Comparison of ENCODE assay signal across 24 mouse cellular contexts in the genomic region with DNA sequence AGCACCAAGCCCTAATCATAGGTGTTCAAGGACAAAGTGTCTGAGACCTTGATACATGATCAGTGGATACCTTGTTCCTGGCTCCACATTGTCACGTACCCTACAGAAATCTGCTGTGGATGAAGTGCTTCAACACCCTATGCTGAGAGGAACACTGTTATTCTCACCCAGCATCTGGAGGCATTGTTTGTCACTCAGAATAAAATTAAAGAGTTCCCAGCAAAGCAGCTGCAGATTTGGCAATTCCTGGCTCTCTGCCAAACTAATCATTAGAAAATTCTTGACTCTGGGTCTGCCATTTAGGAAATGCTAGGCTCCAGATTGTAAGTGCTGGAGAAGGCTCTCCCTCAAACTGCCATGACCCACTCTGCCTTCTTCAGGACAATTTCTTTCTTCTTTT. TPM values are rescaled to one million over a fixed set of nuclear protein-coding genes. Genes with fewer than 3 reads are reported as not detected.
DNase-seq lines count a peak whose midpoint lies in the region; ATAC-seq and TF ChIP-seq lines count a peak whose summit lies in the region.
"Had no signal": no experiment of that assay in that cellular context is flagged by ENCODE, and none has a peak within 500 bp of the region (broad histone marks: within the 10 kb centered on the region; RNA-seq: fewer than 3 reads in every experiment).

No protein-coding gene starts in this region.

- no peaks in the 10 kb centered on the region for H3K4me1 ChIP-seq in hindbrain, postnatal 0 days (ENCODE audit: insufficient read depth, low read length)
- H3K4me1 ChIP-seq in hindbrain, embryonic 12.5 days = no peaks in the 10 kb centered on the region
- H3K4me1 ChIP-seq: embryonic facial prominence, embryonic 12.5 days; limb, embryonic 15.5 days; stomach, embryonic 15.5 days had no signal

- H3K9me3 ChIP-seq in hindbrain, postnatal 0 days (ENCODE audit: low read length) = no peaks in the 10 kb centered on the region
- no peaks in the 10 kb centered on the region for H3K9me3 ChIP-seq in hindbrain, embryonic 12.5 days (replicated peaks)
- H3K9me3 ChIP-seq: embryonic facial prominence, embryonic 12.5 days; G1E; limb, embryonic 15.5 days; stomach, embryonic 15.5 days had no signal

- no peak overlapping the region for H3K9ac ChIP-seq in hindbrain, postnatal 0 days (replicated peaks; ENCODE audit: low read length)
- no peak overlapping the region for H3K9ac ChIP-seq in hindbrain, embryonic 12.5 days
- H3K9ac ChIP-seq: embryonic facial prominence, embryonic 12.5 days; limb, embryonic 15.5 days; liver, embryonic 14.5 days; stomach, embryonic 15.5 days had no signal

- no peak overlapping the region for H3K4me2 ChIP-seq in hindbrain, postnatal 0 days (ENCODE audit: low read depth, low read length)
- no peak overlapping the region for H3K4me2 ChIP-seq in hindbrain, embryonic 12.5 days (replicated peaks)
- H3K4me2 ChIP-seq: embryonic facial prominence, embryonic 12.5 days; limb, embryonic 15.5 days; midbrain, embryonic 11.5 days; stomach, embryonic 15.5 days had no signal

- H3K27ac ChIP-seq in hindbrain, postnatal 0 days = no peak overlapping the region
- no peak overlapping the region for H3K27ac ChIP-seq in hindbrain, embryonic 12.5 days
- H3K27ac ChIP-seq: embryonic facial prominence, embryonic 12.5 days; gastrocnemius, adult 2 months; limb, embryonic 15.5 days; liver, embryonic 14.5 days; stomach, embryonic 15.5 days had no signal

- ATAC-seq in hindbrain, postnatal 0 days = no peak
- no peak for ATAC-seq in hindbrain, embryonic 12.5 days (ENCODE audit: low FRiP score)

- no peak for TF ChIP-seq CTCF in hindbrain, postnatal 0 days (IDR thresholded peaks at IDR 0.05; ENCODE audit: low read depth)

- H3K27me3 ChIP-seq in hindbrain, postnatal 0 days (ENCODE audit: insufficient read depth, low read length) = no peaks in the 10 kb centered on the region
- H3K27me3 ChIP-seq in hindbrain, embryonic 12.5 days = no peaks in the 10 kb centered on the region
- H3K27me3 ChIP-seq: CH12.LX; embryonic facial prominence, embryonic 12.5 days; limb, embryonic 15.5 days; stomach, embryonic 15.5 days had no signal

- no peaks in the 10 kb centered on the region for H3K36me3 ChIP-seq in hindbrain, postnatal 0 days (ENCODE audit: insufficient read depth, low read length)
- H3K36me3 ChIP-seq in hindbrain, embryonic 12.5 days = no peaks in the 10 kb centered on the region
- H3K36me3 ChIP-seq: embryonic facial prominence, embryonic 12.5 days; G1E; limb, embryonic 15.5 days; stomach, embryonic 15.5 days had no signal

- H3K4me3 ChIP-seq in hindbrain, postnatal 0 days (ENCODE audit: low read length) = no peak overlapping the region
- no peak overlapping the region for H3K4me3 ChIP-seq in hindbrain, embryonic 12.5 days
- H3K4me3 ChIP-seq: embryonic facial prominence, embryonic 12.5 days; gastrocnemius, adult 2 months; limb, embryonic 15.5 days; stomach, embryonic 15.5 days had no signal

- 65% methylated on average over 1 of the region's 1 CpGs for WGBS in hindbrain, postnatal 0 days
- 77% methylated on average over 1 of the region's 1 CpGs for WGBS in hindbrain, embryonic 12.5 days

- DNase-seq in hindbrain, postnatal 0 days (ENCODE audit: low spot score) = peak; percentile 25
- peak; percentile 11 for DNase-seq in NIH3T3 (ENCODE audit: low read depth)
- DNase-seq in brain, adult 2 months (ENCODE audit: low read depth, low spot score) = peak; percentile 17
- DNase-seq in lung, postnatal 10 days = peak; percentile 46
- no peak for DNase-seq in right cerebral cortex, postnatal 4 days
- no peak for DNase-seq in heart, postnatal 4 days
- DNase-seq: adrenal gland, adult 8-10 months; B cell, adult 2 months; cerebellum, adult 2 months; cerebellum, postnatal 25 days; gastrocnemius, adult 2 months; kidney, adult 11 months; left cerebral cortex, postnatal 4 days; retina, postnatal 1 day; thymus, adult 2 months had no signal

RNA-seq across cellular contexts. Expression of a gene that starts 27.2 kb away (rescaled TPM):
- total RNA-seq in hindbrain, postnatal 0 days (2014; rRNA removed) = 1.0 and 1.7 TPM in 2 replicates
- 0.68 and 0.72 TPM in 2 replicates for polyA plus RNA-seq in hindbrain, postnatal 0 days (2015; fragmentation: Nextera tagmentation; extraction: Ambion mirVana)
- polyA plus RNA-seq in hindbrain, embryonic 12.5 days (2016; fragmentation: Nextera tagmentation; extraction: Ambion mirVana) = 0.10 and 0.27 TPM in 2 replicates
- under 1 TPM; 0.14 to 0.17 TPM for total RNA-seq in heart, postnatal 4 days (2021)
- total RNA-seq: CH12.LX had no signal
- polyA plus RNA-seq: G1E; heart, embryonic 14.5 days; midbrain, embryonic 11.5 days had no signal

Comparison
In these comparisons a context has a peak if more than half of its experiments do, and no peak if none do; other contexts are left out.
1. DNase-seq: peak in hindbrain, postnatal 0 days (single experiment), NIH3T3 (single experiment), brain, adult 2 months (single experiment) and lung, postnatal 10 days (single experiment); none in right cerebral cortex, postnatal 4 days (single experiment) and heart, postnatal 4 days (single experiment).